Mouse (Mus musculus): ENCODE data around the gene Ankrd31. TPM values are rescaled to one million over a fixed set of nuclear protein-coding genes. Genes with fewer than 3 reads are reported as not detected.
"Not testable (repeated sequence)": the region's sequence is repeated elsewhere in the genome, so short reads cannot be mapped to it uniquely, and the experiment has no call there.

The Ankrd31 gene
- polyA plus RNA-seq, 2 experiments from 2014 or later: 0.11 TPM; not detected in 1

- ATAC-seq: not testable (repeated sequence)
Observed at GRCm38 (mm10) chr13:96941481-96941880, 193.4 kb downstream of the Ankrd31 start.

- ATAC-seq: no peak
Observed at GRCm38 (mm10) chr13:96943571-96943970, 195.5 kb downstream of the Ankrd31 start.

DNA sequence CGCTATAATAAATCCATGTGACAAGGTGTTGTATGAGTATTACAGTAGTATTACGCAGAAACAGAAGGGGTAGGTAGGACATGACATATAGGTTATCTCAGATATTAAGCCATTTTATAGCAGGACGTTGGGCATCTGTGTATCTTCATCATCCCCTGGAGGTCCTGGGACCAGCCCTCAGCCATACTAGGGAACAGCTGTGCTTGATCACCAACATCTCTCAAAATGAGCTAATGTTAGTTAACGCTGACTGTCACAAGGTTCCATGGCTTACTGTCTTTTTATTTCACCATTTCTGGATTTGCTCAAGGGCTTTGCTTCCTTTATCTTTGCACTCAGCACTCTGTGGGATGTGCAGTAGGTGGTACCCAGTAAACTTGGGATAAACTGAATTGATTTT lies 197.7 kb downstream of the Ankrd31 start:
- ATAC-seq: no peak

- ATAC-seq: no peak
Observed at GRCm38 (mm10) chr13:96947722-96948121, 199.7 kb downstream of the Ankrd31 start.

- ATAC-seq: no peak
Observed at GRCm38 (mm10) chr13:96951880-96952279, 203.8 kb downstream of the Ankrd31 start.

GRCm38 (mm10) chr13:96956466-96956865 lies 208.4 kb downstream of the Ankrd31 start:
- ATAC-seq: peak; percentile 99

Other genes starting within 250 kb of the Ankrd31 start
- gene Polk, start 205.7 kb upstream of the Ankrd31 start, polyA plus RNA-seq (2017; shearing (Covaris generic)): 10 to 100 TPM; 23.3 to 28.0 TPM
- 1 to 10 TPM; 5.6 to 8.7 TPM for gene Col4a3bp, start 205.7 kb upstream of the Ankrd31 start, polyA plus RNA-seq (2017; shearing (Covaris generic))
- 10 to 100 TPM; 64.0 to 68.0 TPM for gene Hmgcr, start 77.3 kb upstream of the Ankrd31 start, polyA plus RNA-seq (2017; shearing (Covaris generic))
- gene Gcnt4, start 176.4 kb downstream of the Ankrd31 start, polyA plus RNA-seq (2017; shearing (Covaris generic)): not detected